Mouse (Mus musculus) hindbrain, embryonic 14.5 days (tissue): Measurements from ENCODE around the gene Klrb1b. TPM values are rescaled to one million over a fixed set of nuclear protein-coding genes. Genes with fewer than 3 reads are reported as not detected.
"Not testable (repeated sequence)": the region's sequence is repeated elsewhere in the genome, so short reads cannot be mapped to it uniquely, and the experiment has no call there.

Source experiments
- ATAC-seq: fragments of 200-750 bp; cut with Nextera tagmentation; 2 replicates; pipeline ENCODE4 v1.8.0; 2017; ENCODE audit warnings: moderate number of reproducible peaks, mild to moderate bottlenecking, moderate TSS enrichment, moderate library complexity; ENCODE audit not compliant: low FRiP score
- DNase-seq: peaks from one replicate; pipeline ENCODE4 v3.0.0-alpha.2; 2015; ENCODE audit warnings: low spot score
- H3K27ac ChIP-seq: fragments of 300-500 bp; sonication (generic); 2 replicates; pipeline ENCODE4 v1.5.1; 2014; ENCODE audit warnings: mild to moderate bottlenecking, moderate library complexity
- H3K27me3 ChIP-seq: fragments of 300-500 bp; sonication (generic); 2 replicates; pipeline ENCODE4 v1.6.1; 2014; ENCODE audit warnings: mild to moderate bottlenecking, low read length, mixed read lengths; ENCODE audit not compliant: control insufficient read depth, insufficient read depth
- H3K36me3 ChIP-seq: fragments of 300-500 bp; sonication (generic); replicated peaks from 2 replicates; pipeline ENCODE4 v1.6.1; 2014; ENCODE audit not compliant: control insufficient read depth, insufficient read depth
- H3K4me1 ChIP-seq: fragments of 300-500 bp; sonication (generic); replicated peaks from 2 replicates; pipeline ENCODE4 v1.6.1; 2014; ENCODE audit warnings: antibody characterized with exemption, low read length, mixed read lengths; ENCODE audit not compliant: control insufficient read depth, insufficient read depth
- H3K4me2 ChIP-seq: fragments of 300-500 bp; sonication (generic); replicated peaks from 2 replicates; pipeline ENCODE4 v1.6.1; 2014; ENCODE audit warnings: mild to moderate bottlenecking, moderate library complexity
- H3K4me3 ChIP-seq: fragments of 300-500 bp; sonication (generic); replicated peaks from 2 replicates; pipeline ENCODE4 v1.5.1; 2014; ENCODE audit warnings: mild to moderate bottlenecking, low read length
- H3K9ac ChIP-seq: fragments of 300-500 bp; sonication (generic); 2 replicates; pipeline ENCODE4 v1.6.1; 2014
- H3K9me3 ChIP-seq: fragments of 300-500 bp; sonication (generic); 2 replicates; pipeline ENCODE4 v1.6.1; 2016; ENCODE audit warnings: low read length; ENCODE audit not compliant: control insufficient read depth
- WGBS: fragments of 180-500 bp; shearing (Covaris S2); extraction: QIAGEN DNeasy Blood & Tissue Kit; methylation state at CpG from one replicate; pipeline ENCODE4 v1.1.7; 2014; 5-methylcytosine and 5-hydroxymethylcytosine counted together
- polyA plus RNA-seq: library from polyadenylated mRNA; unstranded; fragments of >200 nt; fragmentation: Nextera tagmentation; extraction: Ambion mirVana; gene quantifications from 2 replicates; pipeline ENCODE4 v1.2.1, GENCODE M21; 2014

The Klrb1b gene
- polyA plus RNA-seq, 1 experiment from 2014 or later = not detected

DNA sequence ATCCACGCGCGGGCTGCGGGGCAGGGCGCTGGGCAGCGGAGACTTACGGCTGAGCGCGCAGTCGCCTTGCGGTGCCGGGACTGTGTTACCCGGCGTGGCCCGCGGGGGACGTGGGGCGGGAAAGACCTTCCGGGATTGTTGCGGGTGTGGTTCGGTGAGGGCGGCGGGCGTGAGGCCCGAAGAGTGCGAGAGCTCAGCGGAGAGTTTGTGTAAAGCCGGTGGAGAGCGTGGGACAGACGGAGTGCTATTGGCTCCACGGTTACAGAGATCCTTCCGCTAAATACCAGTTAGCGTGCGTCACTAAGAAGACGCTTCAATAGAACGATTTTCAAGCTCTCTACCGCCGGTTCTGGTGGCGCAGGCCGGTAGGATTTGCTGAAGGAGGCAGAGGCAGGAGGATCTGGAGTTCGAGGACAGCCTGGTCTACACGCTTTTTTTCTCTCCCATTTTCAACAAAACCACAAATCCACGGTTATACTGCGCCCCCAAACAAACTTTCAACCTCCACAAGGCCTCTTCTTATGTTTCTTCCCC is 16.9 kb upstream of the Klrb1b start:
- peak overlapping the region; percentile 93 for H3K27ac ChIP-seq
- ATAC-seq (peak; percentile 85), DNase-seq (peak; percentile 100)
- H3K4me2 ChIP-seq = peak overlapping the region; percentile 80
- no peaks in the 10 kb centered on the region for H3K36me3 ChIP-seq
- 0 out of 2 replicates have a peak, but pooled peaks cover 23% of the 10 kb centered on the region for H3K4me1 ChIP-seq
- H3K4me3 ChIP-seq = peak overlapping the region; percentile 65
- H3K9me3 ChIP-seq = no peaks in the 10 kb centered on the region
- no peaks in the 10 kb centered on the region for H3K27me3 ChIP-seq
- peak overlapping the region; percentile 82 for H3K9ac ChIP-seq
- WGBS = 0% methylated on average over 44 of the region's 44 CpGs

DNA sequence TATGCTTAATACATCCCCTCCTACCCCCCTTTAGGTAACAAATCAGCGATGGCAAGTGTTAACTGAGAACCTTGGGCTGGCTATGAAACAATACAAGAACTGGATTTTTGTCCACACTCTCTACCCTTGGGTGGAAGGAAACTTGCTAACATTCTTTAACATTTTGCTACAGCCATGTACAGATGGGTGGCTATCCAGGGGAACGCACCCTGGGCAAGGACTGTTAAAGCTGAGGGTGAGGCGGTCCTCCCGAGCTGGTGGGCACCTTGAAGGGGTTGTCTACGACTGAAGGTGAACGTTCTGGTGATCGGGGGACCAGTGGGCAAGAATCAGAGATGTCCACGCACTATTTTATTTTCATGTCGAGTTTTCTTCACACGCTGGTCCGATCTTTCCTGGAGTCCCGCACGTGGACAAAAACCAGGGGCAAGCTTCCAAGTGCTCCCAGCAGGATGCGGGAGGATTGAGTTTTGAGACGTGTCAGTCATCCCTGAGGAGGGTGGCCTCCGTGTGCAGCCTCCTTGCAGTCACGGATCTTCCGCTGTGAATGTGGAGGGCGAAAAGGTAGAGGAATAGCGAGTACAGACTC is 16.3 kb upstream of the Klrb1b start:
- Histone ChIP-seq H3K9me3 (no peaks in the 10 kb centered on the region), H3K4me2 (peak overlapping the region; percentile 80), H3K36me3 (no peaks in the 10 kb centered on the region), H3K4me1 (0 out of 2 replicates have a peak, but pooled peaks cover 23% of the 10 kb centered on the region), H3K27ac (peak overlapping the region; percentile 88), H3K4me3 (peak overlapping the region; percentile 65), H3K27me3 (no peaks in the 10 kb centered on the region), H3K9ac (peak overlapping the region; percentile 70)
- no peak for ATAC-seq
- under 1% methylated on average over 20 of the region's 20 CpGs for WGBS
- DNase-seq = peak; percentile 60

DNA sequence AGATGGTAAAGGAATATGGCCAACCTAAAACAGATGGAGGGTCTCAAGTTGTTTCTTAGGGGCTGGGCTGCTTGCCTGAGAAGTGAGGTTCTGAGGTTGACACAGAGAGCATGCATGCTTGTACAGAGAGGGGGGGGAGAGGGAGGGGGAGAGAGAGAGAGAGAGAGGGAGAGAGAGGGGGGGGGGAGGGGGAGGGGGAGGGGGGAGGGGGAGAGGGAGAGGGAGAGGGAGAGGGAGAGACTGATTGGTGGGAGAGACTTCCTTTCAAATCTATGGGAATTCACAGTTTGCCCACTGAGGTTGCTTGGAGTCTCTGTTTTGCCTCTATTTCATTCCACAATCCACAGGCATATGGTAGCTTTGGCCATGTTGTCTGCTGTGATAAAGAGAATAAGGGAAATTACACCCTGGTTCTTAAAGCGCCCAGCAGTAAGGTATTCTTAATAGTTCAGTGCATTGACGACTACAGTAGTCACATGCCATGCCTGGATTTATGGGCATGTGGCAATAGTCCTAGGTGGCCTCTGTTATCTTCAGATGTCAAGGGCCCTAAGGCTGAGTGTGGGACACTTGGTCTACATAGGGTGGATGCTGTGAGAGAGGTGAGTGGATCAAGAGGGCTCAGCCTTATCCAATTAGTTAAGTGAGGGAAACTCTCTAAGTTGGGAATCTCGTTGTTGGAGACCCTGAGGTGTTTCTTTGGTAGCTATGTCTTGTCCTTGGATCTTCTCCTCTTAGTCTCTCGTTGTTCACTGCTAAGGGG is 15.4 kb upstream of the Klrb1b start:
- Histone ChIP-seq H3K27ac (no peak overlapping the region), H3K27me3 (no peaks in the 10 kb centered on the region), H3K9me3 (no peaks in the 10 kb centered on the region), H3K4me2 (peak overlapping the region; percentile 80), H3K4me3 (peak overlapping the region; percentile 65), H3K36me3 (no peaks in the 10 kb centered on the region), H3K4me1 (0 out of 2 replicates have a peak, but pooled peaks cover 23% of the 10 kb centered on the region), H3K9ac (peak overlapping the region; percentile 70)
- DNase-seq (peak; percentile 29), ATAC-seq (no peak)
- WGBS = 52% methylated on average over 4 of the region's 4 CpGs

DNA sequence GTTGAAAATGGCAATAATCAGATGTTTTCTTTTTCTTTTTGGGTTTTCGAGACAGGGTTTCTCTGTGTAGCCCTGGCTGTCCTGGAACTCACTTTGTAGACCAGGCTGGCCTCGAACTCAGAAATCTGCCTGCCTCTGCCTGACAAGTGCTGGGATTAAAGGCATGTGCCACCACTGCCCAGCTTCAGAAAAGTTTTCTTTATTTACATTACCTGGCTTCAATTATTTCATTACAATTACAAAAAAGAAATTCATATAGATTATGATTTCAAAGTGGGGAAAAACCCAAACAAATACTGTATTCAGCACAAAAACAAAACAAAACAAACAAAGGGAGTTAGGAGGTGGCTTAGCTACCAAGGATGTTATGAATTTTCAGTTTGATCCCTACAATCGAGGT is 14.5 kb upstream of the Klrb1b start:
- not testable (repeated sequence) for H3K4me2 ChIP-seq, H3K9me3 ChIP-seq, H3K27me3 ChIP-seq, H3K27ac ChIP-seq, H3K36me3 ChIP-seq, H3K9ac ChIP-seq, ATAC-seq, H3K4me3 ChIP-seq, DNase-seq
- WGBS = 88% methylated on average over 3 of the region's 3 CpGs
- 0 out of 2 replicates have a peak, but pooled peaks cover 23% of the 10 kb centered on the region for H3K4me1 ChIP-seq

- Histone ChIP-seq H3K27me3 (no peaks in the 10 kb centered on the region), H3K9me3 (no peaks in the 10 kb centered on the region), H3K4me1 (0 out of 2 replicates have a peak, but pooled peaks cover 23% of the 10 kb centered on the region), H3K4me2 (peak overlapping the region; percentile 67), H3K27ac (no peak overlapping the region), H3K4me3 (peak overlapping the region; percentile 89; the same call in 1 of the 2 replicates), H3K9ac (0 out of 2 replicates have a peak overlapping the region, but pooled peaks have one; percentile 89), H3K36me3 (no peaks in the 10 kb centered on the region)
- WGBS = 71% methylated on average over 7 of the region's 7 CpGs
- ATAC-seq = no peak
- no peak for DNase-seq
These were observed 13.8 kb upstream of the Klrb1b start for GRCm38 (mm10) chr6:128839921-128840320.

DNA sequence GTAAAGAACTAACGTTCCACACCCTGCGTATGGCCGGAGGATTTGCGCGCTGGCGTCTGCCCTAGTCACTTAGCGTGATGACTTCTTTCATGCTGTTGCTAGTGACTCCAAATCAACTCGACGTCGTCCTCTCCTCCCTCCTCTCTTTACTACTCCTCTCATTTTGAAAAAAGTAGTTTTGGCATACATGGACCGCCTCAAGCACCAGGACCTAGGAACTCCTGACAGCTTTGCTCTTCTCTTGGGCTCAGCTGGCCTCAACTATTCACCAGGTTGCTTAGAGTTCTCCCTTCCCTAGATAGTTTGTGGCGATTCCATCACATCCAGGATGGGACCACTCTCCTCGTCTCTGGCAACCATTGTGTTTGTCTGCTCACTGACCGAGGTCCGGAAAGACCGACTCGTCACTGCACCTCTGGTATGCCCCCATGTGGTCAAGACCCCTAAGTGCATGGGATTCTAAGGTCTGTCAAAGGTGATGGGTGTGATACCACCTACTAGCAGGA is 13.2 kb upstream of the Klrb1b start:
- Histone ChIP-seq H3K27ac (peak overlapping the region; percentile 92), H3K4me2 (peak overlapping the region; percentile 67), H3K27me3 (no peaks in the 10 kb centered on the region), H3K36me3 (no peaks in the 10 kb centered on the region), H3K9me3 (no peaks in the 10 kb centered on the region), H3K4me1 (0 out of 2 replicates have a peak, but pooled peaks cover 18% of the 10 kb centered on the region), H3K9ac (peak overlapping the region; percentile 89), H3K4me3 (peak overlapping the region; percentile 89)
- under 1% methylated on average over 17 of the region's 17 CpGs for WGBS
- DNase-seq = peak; percentile 76
- peak; percentile 7; the same call in 1 of the 2 replicates for ATAC-seq

DNA sequence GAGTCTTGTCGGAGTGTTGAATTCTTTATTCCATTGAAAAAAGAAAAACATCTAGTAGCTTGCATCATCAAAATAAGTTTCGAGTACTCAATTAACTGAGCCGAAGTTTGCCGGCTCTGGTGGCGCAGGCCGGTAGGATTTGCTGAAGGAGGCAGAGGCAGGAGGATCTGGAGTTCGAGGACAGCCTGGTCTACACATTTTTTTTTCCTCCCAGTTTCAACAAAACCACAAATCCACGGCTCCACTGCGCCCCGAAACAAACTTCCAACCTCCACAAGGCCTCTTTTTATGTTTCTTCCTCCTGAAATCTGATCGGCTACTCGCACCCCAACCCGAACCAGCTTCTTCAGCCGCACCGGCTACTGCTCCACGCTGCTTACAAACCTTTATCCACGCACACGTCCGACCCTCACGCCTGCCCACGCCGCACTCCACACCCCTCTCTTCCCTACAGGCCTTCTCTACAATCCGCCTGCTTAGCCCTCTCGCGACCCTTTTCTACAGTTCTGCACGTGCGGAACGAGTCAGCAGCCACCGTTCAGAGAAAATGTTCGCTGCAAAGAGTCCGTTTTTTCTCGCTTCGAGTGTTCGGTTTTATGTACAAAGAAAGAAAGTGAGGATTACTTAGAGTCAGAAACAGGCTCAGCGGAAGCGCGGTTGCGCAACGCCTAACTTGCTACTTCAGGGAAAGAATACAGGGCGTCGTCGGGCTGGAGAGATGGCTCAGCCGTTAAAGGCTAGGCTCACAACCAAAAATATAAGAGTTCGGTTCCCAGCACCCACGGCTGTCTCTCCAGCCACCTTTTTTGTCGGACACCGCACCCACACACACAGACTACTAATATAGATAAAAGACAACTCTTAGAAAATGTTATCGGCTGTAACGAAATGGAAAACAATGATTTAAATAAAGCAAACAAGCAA is 12.5 kb upstream of the Klrb1b start:
- peak; percentile 59 for ATAC-seq
- 0% methylated on average over 49 of the region's 49 CpGs for WGBS

DNA sequence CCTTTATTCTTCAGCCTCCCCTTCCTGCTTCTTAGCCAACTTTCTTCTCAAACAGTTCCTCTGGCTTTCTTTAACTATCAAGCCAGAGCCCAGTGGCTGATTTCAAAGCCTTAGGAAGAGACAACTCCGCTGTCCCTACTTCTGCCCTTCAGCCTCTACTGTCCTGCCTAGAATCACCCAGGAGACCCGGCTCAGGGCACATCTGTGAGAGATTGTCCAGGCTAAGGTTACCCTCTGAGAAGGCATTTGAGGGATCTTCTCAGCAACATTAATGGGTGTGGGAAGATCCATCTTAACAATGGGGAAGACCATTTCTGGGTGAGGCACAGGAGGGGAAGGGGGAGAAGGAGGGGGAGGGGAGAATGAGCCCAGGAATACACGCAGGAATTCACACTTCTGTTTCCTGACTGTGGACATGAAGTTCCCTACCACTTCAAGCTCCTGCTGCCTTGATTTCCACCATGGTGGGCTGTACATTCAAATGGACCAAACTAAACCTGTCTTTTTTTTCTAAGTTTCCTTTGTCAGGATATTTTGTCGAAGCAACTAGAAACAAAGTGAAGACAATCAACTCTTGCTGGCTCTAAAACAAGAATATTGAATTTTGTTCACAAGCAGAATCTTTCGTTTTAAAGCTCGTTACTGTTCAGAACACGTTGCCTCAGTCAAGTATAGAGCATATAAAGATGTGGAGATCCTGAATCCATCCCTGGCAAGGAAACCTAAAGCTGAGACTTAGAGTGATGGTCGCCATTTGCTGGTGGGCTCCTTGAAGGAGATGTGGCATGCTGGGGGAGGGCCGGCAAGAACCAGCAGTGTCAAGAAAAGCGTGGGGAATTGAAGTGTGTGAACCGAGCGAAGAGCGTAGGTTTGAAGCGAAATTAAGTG is 11.6 kb upstream of the Klrb1b start:
- DNase-seq (peak; percentile 70), ATAC-seq (peak; percentile 34)
- Histone ChIP-seq H3K4me3 (peak overlapping the region; percentile 89), H3K4me2 (peak overlapping the region; percentile 67), H3K27ac (peak overlapping the region; percentile 92), H3K36me3 (no peaks in the 10 kb centered on the region), H3K9me3 (no peaks in the 10 kb centered on the region), H3K27me3 (no peaks in the 10 kb centered on the region), H3K4me1 (0 out of 2 replicates have a peak, but pooled peaks cover 14% of the 10 kb centered on the region), H3K9ac (peak overlapping the region; percentile 66)
- 2% methylated on average over 14 of the region's 14 CpGs for WGBS

More for the DNA sequence above, 12.5 kb upstream of the Klrb1b start:
- Histone ChIP-seq H3K4me1 (0 out of 2 replicates have a peak, but pooled peaks cover 14% of the 10 kb centered on the region), H3K9ac (peak overlapping the region; percentile 89), H3K9me3 (no peaks in the 10 kb centered on the region), H3K27ac (peak overlapping the region; percentile 92), H3K4me3 (peak overlapping the region; percentile 89), H3K4me2 (peak overlapping the region; percentile 67), H3K27me3 (no peaks in the 10 kb centered on the region), H3K36me3 (no peaks in the 10 kb centered on the region)
- peak; percentile 99 for DNase-seq
